ENCODE assay signal across 17 mouse cellular contexts in the genomic region with DNA sequence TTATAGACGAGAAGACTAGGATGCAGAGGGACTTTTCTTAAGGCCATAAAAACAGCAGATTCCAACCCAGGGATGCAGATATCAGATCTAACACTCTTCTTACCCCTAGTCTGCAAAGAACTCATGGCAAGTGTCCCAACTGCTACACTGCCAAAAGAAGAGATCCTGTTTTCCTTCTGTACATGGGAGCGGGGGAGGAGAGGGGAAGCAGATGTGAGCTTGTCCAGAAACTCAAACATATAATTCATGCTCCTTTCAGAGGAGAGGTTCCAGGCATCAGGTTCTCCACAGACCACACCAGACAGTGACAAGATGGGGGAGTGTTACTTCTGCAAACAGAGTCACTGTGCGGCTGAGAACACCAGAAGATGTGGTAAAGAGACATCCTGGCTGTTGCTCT.
DNase-seq lines count a peak whose midpoint lies in the region; TF ChIP-seq lines count a peak whose summit lies in the region.
"Had no signal": no experiment of that assay in that cellular context is flagged by ENCODE, and none has a peak within 500 bp of the region (broad histone marks: within the 10 kb centered on the region; RNA-seq: fewer than 3 reads in every experiment).

No protein-coding gene starts in this region.

- DNase-seq in gastrocnemius, postnatal 14 days = peak; percentile 33
- no peak for DNase-seq in gastrocnemius, adult 2 months
- DNase-seq in kidney, postnatal 14 days = peak; percentile 42
- DNase-seq in kidney, adult 18-20 months = no peak
- DNase-seq in urinary bladder, postnatal 14 days (ENCODE audit: low spot score) = peak; percentile 26
- DNase-seq in urinary bladder, adult 18-20 months (ENCODE audit: low spot score in 2 of 2) = no peak
- DNase-seq in left cerebral cortex, postnatal 36 days (ENCODE audit: low spot score in 2 of 2) = no peak
- DNase-seq: B cell, adult 2 months; cerebellum, adult 9-10 months; heart, adult 2 months; lung, adult 2 months; lung, postnatal 4 days; thymus, postnatal 36 days had no signal

- intact Hi-C loops in gastrocnemius, postnatal 14 days (cut with DNase I; ENCODE audit: low total_unique reads) = loop anchor here (10.0 kb wide), 1 partner anchor 184 kb away; no protein-coding TSS in a partner anchor
- intact Hi-C loops in gastrocnemius, adult 2 months (cut with DNase I) = no loop called here
- intact Hi-C loops in left cerebral cortex, postnatal 36 days (cut with DNase I) = no loop called here

- TF ChIP-seq CTCF in gastrocnemius, adult 2 months (IDR thresholded peaks at IDR 0.05) = no peak

- no peak overlapping the region for H3K4me3 ChIP-seq in gastrocnemius, adult 2 months
- H3K4me3 ChIP-seq: embryonic facial prominence, embryonic 12.5 days; forebrain, embryonic 15.5 days; heart, adult 2 months; midbrain, embryonic 10.5 days had no signal

- H3K27ac ChIP-seq in gastrocnemius, adult 2 months = no peak overlapping the region
- H3K27ac ChIP-seq: embryonic facial prominence, embryonic 12.5 days; forebrain, embryonic 15.5 days; heart, adult 2 months; hindbrain, postnatal 0 days; midbrain, embryonic 10.5 days had no signal

Comparison
In these comparisons a context has a peak if more than half of its experiments do, and no peak if none do; other contexts are left out.
1. DNase-seq: peak in gastrocnemius, postnatal 14 days (single experiment), kidney, postnatal 14 days (single experiment) and urinary bladder, postnatal 14 days (single experiment); none in gastrocnemius, adult 2 months (single experiment), kidney, adult 18-20 months (single experiment), urinary bladder, adult 18-20 months (0 of 2) and left cerebral cortex, postnatal 36 days (0 of 2).